Mouse (Mus musculus) megakaryocyte, embryonic 14.5 days (primary cell): ENCODE measurements around the gene Klhdc2. TPM values are rescaled to one million over a fixed set of nuclear protein-coding genes. Genes with fewer than 3 reads are reported as not detected.

Experiments
- H3K27me3 ChIP-seq: replicated peaks from 2 replicates; pipeline ENCODE3; 2012; ENCODE audit warnings: inconsistent platforms
- H3K36me3 ChIP-seq: replicated peaks from 2 replicates; pipeline ENCODE3; 2012; ENCODE audit warnings: low read length, inconsistent platforms, mixed read lengths
- H3K4me1 ChIP-seq: 2 replicates; pipeline ENCODE4 v1.6.1; 2012; ENCODE audit warnings: inconsistent platforms
- H3K4me3 ChIP-seq: replicated peaks from 2 replicates; pipeline ENCODE3; 2012; ENCODE audit warnings: moderate library complexity, mild to moderate bottlenecking, inconsistent platforms
- H3K9me3 ChIP-seq: 2 replicates; pipeline ENCODE4 v1.6.1; 2012; ENCODE audit warnings: inconsistent platforms
- FLI1 ChIP-seq: IDR thresholded peaks from 2 replicates; pipeline ENCODE4 v1.6.1; 2012; ENCODE audit warnings: low read length, inconsistent platforms, mixed read lengths
- GATA1 ChIP-seq: IDR thresholded peaks from 3 replicates; pipeline ENCODE4 v1.6.1; 2012; ENCODE audit warnings: mixed read lengths, low read length, inconsistent platforms, borderline replicate concordance
- polyA plus RNA-seq: library from polyadenylated mRNA; stranded (reverse); fragments of >175 nt; gene quantifications from 2 replicates; pipeline ENCODE4 v1.2.3, GENCODE M21; 2012; ENCODE audit warnings: low replicate concordance; ENCODE audit not compliant: insufficient read depth

The Klhdc2 gene
- polyA plus RNA-seq, 1 experiment: 7.4 TPM

GRCm38 (mm10) chr12:69279931-69280469, 16.5 kb upstream of the Klhdc2 start:
- H3K4me1 ChIP-seq: peaks cover 13% of the 10 kb centered on the region
- peak overlapping the region; percentile 69 for H3K4me3 ChIP-seq
- TF ChIP-seq FLI1 (no peak), GATA1 (no peak)
- no peaks in the 10 kb centered on the region for H3K9me3 ChIP-seq
- no peaks in the 10 kb centered on the region for H3K36me3 ChIP-seq
- no peaks in the 10 kb centered on the region for H3K27me3 ChIP-seq

- peaks cover 13% of the 10 kb centered on the region for H3K4me1 ChIP-seq
- no peaks in the 10 kb centered on the region for H3K36me3 ChIP-seq
- H3K4me3 ChIP-seq: no peak overlapping the region
- no peak for TF ChIP-seq FLI1
- TF ChIP-seq GATA1: no peak
- no peaks in the 10 kb centered on the region for H3K9me3 ChIP-seq
- H3K27me3 ChIP-seq: no peaks in the 10 kb centered on the region
Observed at GRCm38 (mm10) chr12:69280915-69281314, 15.6 kb upstream of the Klhdc2 start.

- Histone ChIP-seq H3K9me3 (no peaks in the 10 kb centered on the region), H3K4me1 (peaks cover 24% of the 10 kb centered on the region), H3K4me3 (no peak overlapping the region), H3K27me3 (no peaks in the 10 kb centered on the region), H3K36me3 (no peaks in the 10 kb centered on the region)
- no peak for TF ChIP-seq GATA1
- no peak for TF ChIP-seq FLI1
Observed at GRCm38 (mm10) chr12:69283146-69283545, 13.3 kb upstream of the Klhdc2 start.

GRCm38 (mm10) chr12:69287535-69287934, 8.9 kb upstream of the Klhdc2 start:
- H3K36me3 ChIP-seq: no peaks in the 10 kb centered on the region
- no peaks in the 10 kb centered on the region for H3K9me3 ChIP-seq
- no peak overlapping the region for H3K4me3 ChIP-seq
- no peak for TF ChIP-seq GATA1
- peaks cover 1% of the 10 kb centered on the region for H3K27me3 ChIP-seq
- H3K4me1 ChIP-seq: peaks cover 15% of the 10 kb centered on the region

- H3K27me3 ChIP-seq: peaks cover 1% of the 10 kb centered on the region
- no peak overlapping the region for H3K4me3 ChIP-seq
- H3K36me3 ChIP-seq: no peaks in the 10 kb centered on the region
- peaks cover 19% of the 10 kb centered on the region for H3K4me1 ChIP-seq
- TF ChIP-seq GATA1: no peak
- TF ChIP-seq FLI1: no peak
- H3K9me3 ChIP-seq: no peaks in the 10 kb centered on the region
Observed at GRCm38 (mm10) chr12:69288699-69289098, 7.8 kb upstream of the Klhdc2 start.

GRCm38 (mm10) chr12:69292401-69292800, 4.1 kb upstream of the Klhdc2 start:
- no peak overlapping the region for H3K4me3 ChIP-seq
- H3K9me3 ChIP-seq: no peaks in the 10 kb centered on the region
- H3K27me3 ChIP-seq: peaks cover 1% of the 10 kb centered on the region
- H3K36me3 ChIP-seq: no peaks in the 10 kb centered on the region
- peaks cover 33% of the 10 kb centered on the region for H3K4me1 ChIP-seq
- no peak for TF ChIP-seq FLI1
- TF ChIP-seq GATA1: no peak

- Histone ChIP-seq H3K9me3 (no peaks in the 10 kb centered on the region), H3K4me3 (no peak overlapping the region), H3K36me3 (no peaks in the 10 kb centered on the region), H3K27me3 (peaks cover 1% of the 10 kb centered on the region), H3K4me1 (peaks cover 31% of the 10 kb centered on the region)
- TF ChIP-seq GATA1: no peak
- TF ChIP-seq FLI1: no peak
Observed at GRCm38 (mm10) chr12:69293815-69294214, 2.7 kb upstream of the Klhdc2 start.

- Histone ChIP-seq H3K4me1 (peaks cover 37% of the 10 kb centered on the region), H3K27me3 (peaks cover 1% of the 10 kb centered on the region), H3K9me3 (no peaks in the 10 kb centered on the region), H3K36me3 (peaks cover 6% of the 10 kb centered on the region), H3K4me3 (no peak overlapping the region)
- TF ChIP-seq FLI1 (no peak), GATA1 (no peak)
Observed at GRCm38 (mm10) chr12:69294936-69295335, 1.5 kb upstream of the Klhdc2 start.

GRCm38 (mm10) chr12:69295651-69296050, 830 bp upstream of the Klhdc2 start:
- Histone ChIP-seq H3K9me3 (no peaks in the 10 kb centered on the region), H3K4me1 (peaks cover 43% of the 10 kb centered on the region), H3K4me3 (peak overlapping the region; percentile 29), H3K36me3 (peaks cover 9% of the 10 kb centered on the region), H3K27me3 (peaks cover 1% of the 10 kb centered on the region)
- TF ChIP-seq GATA1 (no peak), FLI1 (no peak)

- no peaks in the 10 kb centered on the region for H3K9me3 ChIP-seq
- no peaks in the 10 kb centered on the region for H3K27me3 ChIP-seq
- H3K36me3 ChIP-seq: peaks cover 26% of the 10 kb centered on the region
- H3K4me3 ChIP-seq: peak overlapping the region; percentile 96
- no peak for TF ChIP-seq FLI1
- no peak for TF ChIP-seq GATA1
- H3K4me1 ChIP-seq: peaks cover 43% of the 10 kb centered on the region
Observed at GRCm38 (mm10) chr12:69297411-69298150, 1.1 kb downstream of the Klhdc2 start.
